Mouse (Mus musculus) stomach, postnatal 0 days (tissue): ENCODE data around the gene 1700125H20Rik. TPM values are rescaled to one million over a fixed set of nuclear protein-coding genes. Genes with fewer than 3 reads are reported as not detected.
"Not testable (repeated sequence)": the region's sequence is repeated elsewhere in the genome, so short reads cannot be mapped to it uniquely, and the experiment has no call there.

Experiments used
- ATAC-seq: fragments of 200-750 bp; cut with Nextera tagmentation; 2 replicates; pipeline ENCODE4 v1.8.0; 2017; ENCODE audit not compliant: low FRiP score, low TSS enrichment
- DNase-seq: peaks from one replicate; pipeline ENCODE4 v3.0.0-alpha.2; 2016; ENCODE audit warnings: low spot score
- H3K27ac ChIP-seq: fragments of 300-500 bp; sonication (generic); replicated peaks from 2 replicates; pipeline ENCODE4 v1.5.1; 2014; ENCODE audit warnings: mild to moderate bottlenecking, control low read depth
- H3K27me3 ChIP-seq: fragments of 300-500 bp; sonication (generic); 2 replicates; pipeline ENCODE4 v1.6.1; 2014; ENCODE audit warnings: low read length; ENCODE audit not compliant: control insufficient read depth, insufficient read depth
- H3K36me3 ChIP-seq: fragments of 300-500 bp; sonication (generic); 2 replicates; pipeline ENCODE4 v1.6.1; 2014; ENCODE audit warnings: low read length, mixed read lengths; ENCODE audit not compliant: control insufficient read depth, insufficient read depth
- H3K4me1 ChIP-seq: fragments of 300-500 bp; sonication (generic); replicated peaks from 2 replicates; pipeline ENCODE4 v1.6.1; 2014; ENCODE audit warnings: antibody characterized with exemption; ENCODE audit not compliant: control insufficient read depth, insufficient read depth
- H3K4me2 ChIP-seq: fragments of 300-500 bp; sonication (generic); replicated peaks from 2 replicates; pipeline ENCODE4 v1.6.1; 2014; ENCODE audit warnings: low read depth, mild to moderate bottlenecking, control low read depth, moderate library complexity
- H3K4me3 ChIP-seq: fragments of 300-500 bp; sonication (generic); 2 replicates; pipeline ENCODE4 v1.5.1; 2014; ENCODE audit warnings: low read depth, low read length, control low read depth
- H3K9ac ChIP-seq: fragments of 300-500 bp; sonication (generic); 2 replicates; pipeline ENCODE4 v1.6.1; 2014; ENCODE audit warnings: mild to moderate bottlenecking, low read length, control low read depth, mixed read lengths
- H3K9me3 ChIP-seq: fragments of 300-500 bp; sonication (generic); 2 replicates; pipeline ENCODE4 v1.6.1; 2016; ENCODE audit warnings: low read length; ENCODE audit not compliant: control insufficient read depth
- CTCF ChIP-seq: IDR thresholded peaks from 2 replicates; pipeline ENCODE4 v1.5.1; 2016; ENCODE audit warnings: antibody characterized with exemption, low read depth, mild to moderate bottlenecking, moderate library complexity
- EP300 ChIP-seq: optimal IDR thresholded peaks from 2 replicates; pipeline ENCODE3; 2016; ENCODE audit warnings: antibody characterized with exemption
- WGBS: fragments of 180-500 bp; shearing (Covaris S2); extraction: QIAGEN DNeasy Blood & Tissue Kit; methylation state at CpG from one replicate; pipeline ENCODE4 v1.1.7; 2014; 5-methylcytosine and 5-hydroxymethylcytosine counted together
- polyA plus RNA-seq: library from polyadenylated mRNA; unstranded; fragments of >200 nt; fragmentation: Nextera tagmentation; extraction: Ambion mirVana; gene quantifications from 2 replicates; pipeline ENCODE4 v1.2.1, GENCODE M21; 2015

Gene 1700125H20Rik
- polyA plus RNA-seq, 1 experiment from 2014 or later: not detected

GRCm38 (mm10) chr11:85131542-85131941, 38.7 kb upstream of the 1700125H20Rik start:
- H3K4me2 ChIP-seq: no peak overlapping the region
- H3K27ac ChIP-seq: no peak overlapping the region
- no peak overlapping the region for H3K9ac ChIP-seq
- H3K4me1 ChIP-seq: no peaks in the 10 kb centered on the region
- no peak overlapping the region for H3K4me3 ChIP-seq
- no peaks in the 10 kb centered on the region for H3K36me3 ChIP-seq
- WGBS: 31% methylated on average over 2 of the region's 2 CpGs
- TF ChIP-seq EP300 (no peak), CTCF (no peak)
- DNase-seq (no peak), ATAC-seq (no peak)
- H3K9me3 ChIP-seq: no peaks in the 10 kb centered on the region
- H3K27me3 ChIP-seq: no peaks in the 10 kb centered on the region

GRCm38 (mm10) chr11:85138776-85139474, 31.3 kb upstream of the 1700125H20Rik start:
- H3K4me3 ChIP-seq: peak overlapping the region; percentile 87
- DNase-seq: peak; percentile 15
- TF ChIP-seq CTCF (no peak), EP300 (no peak)
- no peaks in the 10 kb centered on the region for H3K36me3 ChIP-seq
- peak overlapping the region; percentile 79 for H3K27ac ChIP-seq
- no peaks in the 10 kb centered on the region for H3K4me1 ChIP-seq
- ATAC-seq: 0 out of 2 replicates have a peak, but pooled peaks have one; percentile 0
- H3K9ac ChIP-seq: peak overlapping the region; percentile 88
- WGBS: 1% methylated on average over 17 of the region's 17 CpGs
- H3K4me2 ChIP-seq: peak overlapping the region; percentile 76
- H3K27me3 ChIP-seq: no peaks in the 10 kb centered on the region
- H3K9me3 ChIP-seq: no peaks in the 10 kb centered on the region

- WGBS: under 1% methylated on average over 71 of the region's 94 CpGs
- H3K9ac ChIP-seq: peak within 1 kb of the TSS; percentile 88
- H3K36me3 ChIP-seq: no peaks in the 10 kb centered on the region
- no peaks in the 10 kb centered on the region for H3K4me1 ChIP-seq
- peak; percentile 99 for DNase-seq
- no peak for TF ChIP-seq EP300
- TF ChIP-seq CTCF: peak; percentile 29; the same call in 1 of the 2 replicates
- no peaks in the 10 kb centered on the region for H3K27me3 ChIP-seq
- H3K27ac ChIP-seq: peak within 1 kb of the TSS; percentile 89
- H3K9me3 ChIP-seq: no peaks in the 10 kb centered on the region
- peak within 1 kb of the TSS; percentile 87 for H3K4me3 ChIP-seq
- peak within 1 kb of the TSS; percentile 76 for H3K4me2 ChIP-seq
- peak; percentile 99 for ATAC-seq
Observed at GRCm38 (mm10) chr11:85139581-85140540, 30.3 kb upstream of the 1700125H20Rik start, which contains the start of gene Usp32. Gene Usp32, minus strand, starts transcription at chr11:85140161.

- Histone ChIP-seq H3K9me3 (no peaks in the 10 kb centered on the region), H3K27ac (no peak overlapping the region), H3K9ac (no peak overlapping the region), H3K36me3 (no peaks in the 10 kb centered on the region), H3K4me3 (no peak overlapping the region), H3K4me2 (no peak overlapping the region), H3K4me1 (no peaks in the 10 kb centered on the region), H3K27me3 (no peaks in the 10 kb centered on the region)
- TF ChIP-seq EP300 (no peak), CTCF (no peak)
- WGBS: 64% methylated on average over 2 of the region's 2 CpGs
- ATAC-seq: no peak
- DNase-seq: no peak
Observed at GRCm38 (mm10) chr11:85152256-85152930, 17.8 kb upstream of the 1700125H20Rik start.

- no peaks in the 10 kb centered on the region for H3K9me3 ChIP-seq
- 56% methylated on average over 2 of the region's 2 CpGs for WGBS
- H3K27ac ChIP-seq: no peak overlapping the region
- peak; percentile 83 for ATAC-seq
- H3K9ac ChIP-seq: no peak overlapping the region
- no peaks in the 10 kb centered on the region for H3K4me1 ChIP-seq
- no peaks in the 10 kb centered on the region for H3K27me3 ChIP-seq
- no peak for TF ChIP-seq EP300
- TF ChIP-seq CTCF: no peak
- DNase-seq: no peak
- H3K4me2 ChIP-seq: no peak overlapping the region
- H3K4me3 ChIP-seq: no peak overlapping the region
- H3K36me3 ChIP-seq: no peaks in the 10 kb centered on the region
Observed at GRCm38 (mm10) chr11:85157301-85157700, 12.9 kb upstream of the 1700125H20Rik start.

- H3K4me2 ChIP-seq, H3K4me1 ChIP-seq, DNase-seq, ATAC-seq, H3K27ac ChIP-seq, H3K36me3 ChIP-seq, H3K27me3 ChIP-seq, H3K4me3 ChIP-seq, H3K9me3 ChIP-seq, H3K9ac ChIP-seq: not testable (repeated sequence)
- 74% methylated on average over 1 of the region's 1 CpGs for WGBS
Observed at GRCm38 (mm10) chr11:85163014-85163413, 7.2 kb upstream of the 1700125H20Rik start.
